Mouse (Mus musculus): ENCODE measurements at regions not wholly inside any gene's neighbourhood (a gene's known extent, or its start where the extent isn't known, plus 50 kb on each side); places are given as distances from the start of the nearest gene placed in this dataset.
A peak's percentile ranks its signal among the peaks of the same experiment; 100 is the strongest.
"Not testable (repeated sequence)": the region's sequence is repeated elsewhere in the genome, so short reads cannot be mapped to it uniquely, and the experiment has no call there.

DNA sequence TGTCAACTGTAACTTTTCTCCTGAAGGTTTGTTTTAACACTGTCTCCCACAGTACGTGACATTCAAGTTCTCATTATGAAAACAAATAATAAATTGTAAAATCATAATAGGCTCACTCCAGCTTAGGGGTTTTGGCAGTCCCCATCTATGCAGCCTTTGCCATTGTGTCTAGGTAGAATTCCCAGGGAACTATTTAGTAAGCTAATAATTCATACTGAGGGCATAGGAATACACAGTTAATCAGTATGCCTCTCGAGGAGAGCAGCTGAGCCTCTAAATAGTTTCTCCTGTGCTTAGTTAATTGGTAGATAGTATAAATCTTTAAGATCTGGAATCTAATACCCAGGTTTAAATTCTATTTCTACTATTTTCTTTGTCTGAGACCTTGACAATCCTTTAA lies 191.7 kb downstream of the Tprg start:
- WGBS, result 83% methylated on average over 2 of the region's 2 CpGs
- Histone ChIP-seq H3K4me2 (no peak overlapping the region), H3K27ac (replicated peaks) (no peak overlapping the region), H3K27me3 (replicated peaks) (no peaks in the 10 kb centered on the region), H3K9ac (no peak overlapping the region), H3K4me3 (no peak overlapping the region), H3K9me3 (no peaks in the 10 kb centered on the region), H3K4me1 (no peaks in the 10 kb centered on the region), H3K36me3 (no peaks in the 10 kb centered on the region)
- ATAC-seq (ENCODE audit: extremely low read depth, insufficient number of reproducible peaks, low FRiP score, low TSS enrichment), result no peak

DNA sequence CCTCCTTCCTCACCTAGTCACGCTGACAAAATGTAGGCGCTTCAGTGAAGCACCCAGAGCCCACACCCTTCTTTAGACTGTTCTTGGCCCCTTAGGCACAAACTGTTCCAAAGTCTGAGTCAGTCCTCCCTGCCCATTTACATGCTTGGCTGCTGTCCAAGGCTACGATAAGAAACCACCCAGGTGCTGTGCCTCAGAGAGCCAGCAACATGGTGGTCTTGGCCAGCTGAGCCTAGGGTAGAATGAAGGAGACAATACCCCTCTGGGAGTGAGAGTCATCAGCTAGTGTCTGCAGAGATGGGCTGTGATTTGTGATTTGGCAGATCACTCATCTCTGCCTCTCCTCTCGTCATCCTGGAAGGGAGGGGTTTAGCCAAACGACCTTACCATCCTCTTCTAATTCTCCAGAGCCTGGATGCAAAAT lies 197.2 kb downstream of the Tprg start:
- Histone ChIP-seq H3K4me2 (no peak overlapping the region), H3K4me3 (no peak overlapping the region), H3K9me3 (no peaks in the 10 kb centered on the region), H3K4me1 (0 out of 2 replicates have a peak, but pooled peaks cover 8% of the 10 kb centered on the region), H3K27me3 (replicated peaks) (no peaks in the 10 kb centered on the region), H3K9ac (no peak overlapping the region), H3K27ac (replicated peaks) (no peak overlapping the region), H3K36me3 (no peaks in the 10 kb centered on the region)
- no peak for ATAC-seq (ENCODE audit: extremely low read depth, insufficient number of reproducible peaks, low FRiP score, low TSS enrichment)
- WGBS, result 52% methylated on average over 5 of the region's 5 CpGs

DNA sequence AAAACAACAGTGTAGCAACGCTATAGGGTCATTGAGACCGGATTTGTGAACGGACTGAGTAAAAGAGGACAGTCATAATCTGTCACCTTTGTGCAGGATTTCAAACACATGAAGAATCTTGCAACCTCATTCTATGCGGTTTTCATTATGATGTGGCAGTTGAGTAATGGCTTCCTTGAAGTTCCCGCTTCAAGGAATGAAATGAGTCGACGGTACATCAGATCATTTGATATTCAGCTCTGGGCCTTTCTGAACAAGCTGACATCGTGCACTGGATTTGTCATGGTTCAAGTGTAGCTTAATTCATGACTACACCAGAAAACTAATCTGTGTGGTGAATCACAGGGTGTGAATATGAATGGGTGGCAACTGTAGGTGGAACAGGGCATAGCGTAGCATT lies 198.4 kb downstream of the Tprg start:
- no peaks in the 10 kb centered on the region for H3K36me3 ChIP-seq
- ATAC-seq (ENCODE audit: extremely low read depth, insufficient number of reproducible peaks, low FRiP score, low TSS enrichment), result no peak
- no peak overlapping the region for H3K9ac ChIP-seq
- no peak overlapping the region for H3K4me3 ChIP-seq
- H3K9me3 ChIP-seq, result no peaks in the 10 kb centered on the region
- 0 out of 2 replicates have a peak, but pooled peaks cover 8% of the 10 kb centered on the region for H3K4me1 ChIP-seq
- H3K4me2 ChIP-seq, result no peak overlapping the region
- WGBS, result 87% methylated on average over 9 of the region's 9 CpGs
- H3K27ac ChIP-seq (replicated peaks), result no peak overlapping the region
- no peaks in the 10 kb centered on the region for H3K27me3 ChIP-seq (replicated peaks)

DNA sequence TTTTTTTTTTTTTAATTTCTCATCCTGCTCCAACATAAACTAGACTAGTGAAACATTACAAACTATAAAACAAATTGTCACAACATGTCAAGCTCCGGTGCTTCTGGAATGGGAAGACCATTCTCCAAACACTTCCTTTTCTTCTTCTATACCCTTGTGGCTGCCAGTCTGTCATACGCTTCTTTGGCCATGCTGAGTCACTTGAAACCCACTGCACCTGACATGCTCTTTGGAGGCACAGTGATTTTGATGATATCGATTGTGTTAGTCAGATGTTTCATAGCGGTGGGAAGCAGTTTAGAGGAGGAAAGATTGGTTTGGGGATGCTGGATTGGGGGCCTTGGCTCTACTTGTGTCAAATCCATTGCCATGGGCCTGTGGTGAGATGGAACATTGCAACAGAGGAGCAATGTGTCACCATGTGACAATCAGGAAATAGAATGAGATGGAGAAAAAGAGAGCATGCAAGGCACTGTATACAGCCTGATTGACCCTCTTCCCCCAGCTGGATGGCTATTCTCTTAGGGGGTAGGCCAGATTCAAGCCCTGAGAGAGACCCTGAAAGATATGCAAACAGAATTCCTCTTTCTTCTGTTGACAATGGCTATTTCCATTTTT lies 197.0 kb upstream of the Trp63 start:
- no peak overlapping the region for H3K4me3 ChIP-seq
- 81% methylated on average over 4 of the region's 4 CpGs for WGBS
- H3K27ac ChIP-seq (replicated peaks), result no peak overlapping the region
- no peak for ATAC-seq (ENCODE audit: extremely low read depth, insufficient number of reproducible peaks, low FRiP score, low TSS enrichment)
- H3K4me1 ChIP-seq, result 0 out of 2 replicates have a peak, but pooled peaks cover 8% of the 10 kb centered on the region
- H3K36me3 ChIP-seq, result no peaks in the 10 kb centered on the region
- H3K27me3 ChIP-seq (replicated peaks), result no peaks in the 10 kb centered on the region
- no peaks in the 10 kb centered on the region for H3K9me3 ChIP-seq
- H3K9ac ChIP-seq, result no peak overlapping the region
- H3K4me2 ChIP-seq, result no peak overlapping the region

DNA sequence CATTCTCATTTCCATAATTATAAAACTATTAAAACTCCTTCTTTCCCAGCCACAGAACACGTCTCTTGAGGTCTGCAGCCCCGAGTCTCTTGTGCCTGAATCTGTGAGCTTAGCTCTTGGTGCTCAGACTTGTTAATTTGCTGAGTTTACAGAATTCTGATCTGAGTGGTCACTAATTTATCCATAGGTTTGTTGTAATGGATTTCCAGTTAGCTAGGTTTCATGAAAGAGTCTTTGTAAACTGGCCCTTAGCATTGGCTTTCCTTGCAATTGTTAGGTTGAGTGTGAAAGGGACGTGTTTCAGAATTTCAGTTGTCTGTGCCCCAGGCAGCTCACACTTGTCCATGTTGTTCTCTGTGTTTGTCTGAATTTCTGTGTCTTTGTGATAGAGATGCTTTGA lies 192.7 kb upstream of the Trp63 start:
- H3K4me1 ChIP-seq, result no peaks in the 10 kb centered on the region
- H3K4me2 ChIP-seq, result no peak overlapping the region
- no peak overlapping the region for H3K27ac ChIP-seq (replicated peaks)
- no peak for ATAC-seq (ENCODE audit: extremely low read depth, insufficient number of reproducible peaks, low FRiP score, low TSS enrichment)
- H3K4me3 ChIP-seq, result no peak overlapping the region
- H3K27me3 ChIP-seq (replicated peaks), result no peaks in the 10 kb centered on the region
- no peaks in the 10 kb centered on the region for H3K9me3 ChIP-seq
- H3K9ac ChIP-seq, result no peak overlapping the region
- WGBS, result 75% methylated on average over 3 of the region's 3 CpGs
- H3K36me3 ChIP-seq, result no peaks in the 10 kb centered on the region

DNA sequence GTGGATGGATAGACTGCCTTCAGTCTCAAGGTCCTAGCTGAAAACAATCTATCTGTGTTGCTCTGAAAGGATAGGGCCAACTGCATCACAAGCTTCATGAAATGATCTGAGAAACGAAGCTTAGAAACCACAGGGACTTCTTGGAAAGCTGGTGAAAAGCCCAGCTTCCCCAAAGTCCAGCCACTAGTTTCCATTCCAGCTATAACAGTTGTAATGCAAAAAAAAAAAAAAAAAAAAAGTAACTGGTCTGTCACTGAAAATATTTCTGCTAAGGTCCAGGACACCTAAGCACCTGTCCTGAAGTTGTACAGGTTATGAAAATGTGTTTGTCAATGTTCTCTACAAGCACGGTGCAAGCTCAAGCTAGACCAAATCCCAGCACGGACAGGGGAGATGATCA lies 189.4 kb upstream of the Trp63 start:
- no peaks in the 10 kb centered on the region for H3K36me3 ChIP-seq
- no peak overlapping the region for H3K4me3 ChIP-seq
- H3K4me1 ChIP-seq, result no peaks in the 10 kb centered on the region
- no peak overlapping the region for H3K27ac ChIP-seq (replicated peaks)
- no peak overlapping the region for H3K9ac ChIP-seq
- H3K4me2 ChIP-seq, result no peak overlapping the region
- no peaks in the 10 kb centered on the region for H3K27me3 ChIP-seq (replicated peaks)
- 77% methylated on average over 3 of the region's 3 CpGs for WGBS
- no peak for ATAC-seq (ENCODE audit: extremely low read depth, insufficient number of reproducible peaks, low FRiP score, low TSS enrichment)
- H3K9me3 ChIP-seq, result no peaks in the 10 kb centered on the region

DNA sequence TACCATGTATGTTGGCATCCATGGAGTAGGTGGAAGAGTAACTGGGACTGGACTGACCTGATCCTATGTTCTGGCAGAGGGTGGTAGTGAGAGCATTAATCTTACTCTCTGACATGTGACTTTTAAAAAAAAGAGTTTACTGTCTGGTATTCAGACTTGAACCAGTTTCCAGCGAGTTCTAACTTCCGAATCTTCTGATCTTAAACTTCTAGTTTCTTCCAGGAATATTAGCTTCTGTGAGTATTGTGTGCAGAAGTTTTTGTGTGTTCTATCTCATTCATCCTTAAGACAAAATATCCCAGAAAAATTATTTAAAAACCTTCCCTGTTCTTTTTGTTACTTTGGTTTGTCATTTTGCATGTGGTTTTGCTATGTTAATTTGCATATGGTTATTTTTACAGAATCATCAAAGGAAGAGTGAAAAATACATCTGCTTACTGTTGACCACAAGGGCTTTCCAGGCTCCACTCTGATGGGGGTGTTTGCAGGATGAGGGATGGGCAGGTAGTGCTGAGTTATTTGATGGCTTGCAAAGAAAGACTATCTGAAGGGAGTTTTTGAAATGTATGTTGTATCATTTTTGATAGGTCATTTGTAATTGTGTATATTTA lies 187.9 kb upstream of the Trp63 start:
- Histone ChIP-seq H3K9me3 (no peaks in the 10 kb centered on the region), H3K27me3 (replicated peaks) (no peaks in the 10 kb centered on the region), H3K36me3 (no peaks in the 10 kb centered on the region), H3K4me1 (no peaks in the 10 kb centered on the region), H3K4me3 (no peak overlapping the region), H3K4me2 (no peak overlapping the region), H3K9ac (no peak overlapping the region), H3K27ac (replicated peaks) (no peak overlapping the region)
- 72% methylated on average over 2 of the region's 2 CpGs for WGBS
- no peak for ATAC-seq (ENCODE audit: extremely low read depth, insufficient number of reproducible peaks, low FRiP score, low TSS enrichment)

DNA sequence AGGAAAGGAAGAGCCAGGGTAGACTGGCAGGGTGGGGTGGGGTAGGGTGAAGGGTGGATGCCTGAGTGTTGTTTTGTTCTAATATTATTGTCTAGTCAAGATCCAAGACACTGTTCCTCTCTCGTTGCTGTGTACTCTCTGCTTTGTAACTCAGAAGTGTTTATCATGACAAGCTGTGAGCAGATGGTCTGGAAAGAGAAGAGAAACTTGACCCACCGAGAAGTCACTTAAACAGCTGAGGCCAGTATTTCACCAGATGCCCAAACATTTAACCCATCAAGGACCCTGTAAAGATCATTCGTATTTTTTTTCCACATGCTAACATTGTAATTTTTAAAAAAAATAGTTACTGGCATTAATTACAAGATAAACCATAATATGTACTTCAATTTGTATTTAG lies 178.7 kb upstream of the Trp63 start:
- Histone ChIP-seq H3K27ac (replicated peaks) (no peak overlapping the region), H3K9ac (no peak overlapping the region), H3K9me3 (no peaks in the 10 kb centered on the region), H3K27me3 (replicated peaks) (no peaks in the 10 kb centered on the region), H3K4me2 (no peak overlapping the region), H3K36me3 (no peaks in the 10 kb centered on the region), H3K4me3 (no peak overlapping the region), H3K4me1 (no peaks in the 10 kb centered on the region)
- no peak for ATAC-seq (ENCODE audit: extremely low read depth, insufficient number of reproducible peaks, low FRiP score, low TSS enrichment)
- WGBS, result 52% methylated on average over 3 of the region's 3 CpGs

DNA sequence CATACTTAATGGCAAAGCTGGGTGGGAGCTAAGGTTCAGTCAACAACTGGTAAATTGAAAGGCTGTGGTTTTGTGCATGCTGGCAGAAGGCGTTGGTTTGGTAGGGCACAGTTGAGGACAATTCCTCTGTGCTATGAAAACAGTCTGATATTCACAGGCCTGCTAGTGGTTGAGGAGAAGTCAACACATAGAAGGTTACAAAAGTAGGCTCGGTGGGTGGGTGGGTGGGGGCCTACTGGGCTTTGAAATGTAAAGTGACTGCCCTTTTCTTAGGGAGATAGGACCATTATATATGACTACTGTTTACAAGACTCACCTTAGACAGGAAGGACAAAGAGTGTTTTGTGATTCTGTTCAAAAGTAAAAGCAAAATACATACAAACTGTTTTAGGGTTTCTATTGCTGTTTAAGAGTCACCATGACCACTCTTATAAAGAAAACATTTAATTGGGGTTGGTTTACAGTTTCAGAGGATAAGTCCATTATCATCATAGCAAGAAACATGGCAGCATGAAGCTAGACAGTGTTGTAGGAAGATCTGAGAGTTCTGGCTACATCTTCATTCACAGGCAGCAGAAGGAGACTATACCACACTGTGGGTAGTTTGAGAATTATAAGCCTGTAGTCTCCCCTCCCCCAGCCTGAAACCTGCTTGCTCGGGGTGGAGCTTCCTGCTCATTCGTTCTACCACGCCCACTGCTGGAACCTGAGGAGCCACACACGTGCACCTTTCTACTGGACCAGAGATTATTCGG lies 166.3 kb upstream of the Trp63 start:
- Histone ChIP-seq H3K9ac (no peak overlapping the region), H3K4me1 (no peaks in the 10 kb centered on the region), H3K36me3 (no peaks in the 10 kb centered on the region), H3K4me3 (no peak overlapping the region), H3K4me2 (0 out of 2 replicates have a peak overlapping the region, but pooled peaks have one; percentile 27), H3K27me3 (replicated peaks) (no peaks in the 10 kb centered on the region), H3K27ac (replicated peaks) (no peak overlapping the region), H3K9me3 (no peaks in the 10 kb centered on the region)
- ATAC-seq (ENCODE audit: extremely low read depth, insufficient number of reproducible peaks, low FRiP score, low TSS enrichment), result no peak
- WGBS, result 49% methylated on average over 6 of the region's 7 CpGs

DNA sequence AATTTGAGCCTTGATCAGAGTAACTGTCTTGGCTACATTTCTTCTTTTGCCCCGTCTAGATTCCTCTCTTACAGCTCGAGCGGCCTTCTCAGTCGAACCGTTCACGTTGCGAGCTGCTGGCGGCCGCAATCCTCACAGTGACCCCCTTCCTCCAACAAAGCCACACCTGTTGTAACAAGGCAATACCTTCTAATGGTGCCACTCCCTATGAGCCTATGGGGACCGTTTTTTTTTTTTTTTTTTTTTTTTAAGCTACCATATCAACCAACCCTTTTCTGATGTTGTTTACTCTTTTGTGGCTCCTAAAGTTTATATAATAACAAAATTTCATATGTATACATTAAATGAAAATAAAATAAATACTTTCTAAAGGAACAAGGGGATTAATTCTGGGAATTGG lies 160.4 kb upstream of the Trp63 start:
- not testable (repeated sequence) for H3K36me3 ChIP-seq; H3K4me1 ChIP-seq; H3K9ac ChIP-seq; H3K27ac ChIP-seq (replicated peaks); H3K9me3 ChIP-seq; H3K27me3 ChIP-seq (replicated peaks); H3K4me2 ChIP-seq; H3K4me3 ChIP-seq; ATAC-seq (ENCODE audit: extremely low read depth, insufficient number of reproducible peaks, low FRiP score, low TSS enrichment)
- 95% methylated on average over 9 of the region's 10 CpGs for WGBS

DNA sequence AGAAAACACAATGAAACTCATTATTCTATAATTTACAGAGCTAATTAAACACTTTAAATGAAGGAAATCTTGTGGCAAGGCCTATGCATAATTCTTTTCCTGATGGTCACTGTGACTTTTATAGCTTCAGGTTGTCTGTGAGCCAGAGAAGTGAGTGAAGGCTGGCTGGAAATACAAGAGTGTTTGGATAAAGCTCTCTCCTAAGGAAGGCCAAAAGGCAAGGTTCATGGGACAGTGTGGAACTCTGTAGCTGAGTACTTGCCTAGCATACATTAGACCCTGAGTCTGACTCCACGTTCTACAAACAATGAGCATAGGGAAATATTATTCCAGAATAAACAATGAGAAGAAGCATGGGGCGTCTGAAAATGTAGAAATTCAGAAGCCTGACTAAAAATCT lies 159.9 kb upstream of the Trp63 start:
- no peaks in the 10 kb centered on the region for H3K4me1 ChIP-seq
- H3K36me3 ChIP-seq, result no peaks in the 10 kb centered on the region
- H3K4me2 ChIP-seq, result no peak overlapping the region
- 71% methylated on average over 2 of the region's 2 CpGs for WGBS
- no peaks in the 10 kb centered on the region for H3K9me3 ChIP-seq
- no peak for ATAC-seq (ENCODE audit: extremely low read depth, insufficient number of reproducible peaks, low FRiP score, low TSS enrichment)
- no peaks in the 10 kb centered on the region for H3K27me3 ChIP-seq (replicated peaks)
- H3K27ac ChIP-seq (replicated peaks), result no peak overlapping the region
- H3K4me3 ChIP-seq, result no peak overlapping the region
- no peak overlapping the region for H3K9ac ChIP-seq

DNA sequence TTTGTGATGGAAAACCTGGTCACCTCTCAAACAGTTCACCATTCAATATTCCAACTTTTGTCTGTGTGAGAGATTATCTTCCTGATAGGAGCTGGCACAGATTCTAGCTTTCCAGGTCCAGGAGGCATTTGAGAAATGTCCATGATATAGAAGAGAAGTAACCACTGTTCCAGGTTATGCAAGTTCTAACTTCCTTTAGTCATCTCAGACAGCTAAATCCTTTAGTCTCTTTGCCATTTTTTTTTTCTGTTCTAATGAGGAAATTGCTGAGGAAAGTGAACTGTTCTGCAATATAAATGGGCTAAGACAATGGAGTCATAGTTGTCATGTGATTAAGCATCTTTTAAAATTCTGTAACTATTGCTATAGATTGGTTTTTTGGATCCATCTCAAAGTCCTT lies 155.7 kb upstream of the Trp63 start:
- Histone ChIP-seq H3K27me3 (replicated peaks) (no peaks in the 10 kb centered on the region), H3K36me3 (no peaks in the 10 kb centered on the region), H3K9ac (no peak overlapping the region), H3K4me2 (no peak overlapping the region), H3K4me3 (no peak overlapping the region), H3K9me3 (no peaks in the 10 kb centered on the region), H3K4me1 (no peaks in the 10 kb centered on the region), H3K27ac (replicated peaks) (no peak overlapping the region)
- no peak for ATAC-seq (ENCODE audit: extremely low read depth, insufficient number of reproducible peaks, low FRiP score, low TSS enrichment)
